Mouse (Mus musculus) right cerebral cortex, postnatal 10 days (tissue): Measurements from ENCODE around the gene Atcay.
"Not testable (repeated sequence)": the region's sequence is repeated elsewhere in the genome, so short reads cannot be mapped to it uniquely, and the experiment has no call there.

Experiments used
- DNase-seq, 2 experiments: peaks; one replicate each; pipeline ENCODE4 v3.0.0; 2021; ENCODE audit warnings: low spot score in 2 of 2

Atcay gene

GRCm38 (mm10) chr10:81200141-81200540, 30.5 kb downstream of the Atcay start:
- DNase-seq: no peak

- DNase-seq: no peak
Measured at GRCm38 (mm10) chr10:81198990-81199389, 31.6 kb downstream of the Atcay start.

GRCm38 (mm10) chr10:81198230-81198629, 32.4 kb downstream of the Atcay start:
- DNase-seq: peak; percentile 75 to 78

GRCm38 (mm10) chr10:81197305-81197704, 33.3 kb downstream of the Atcay start:
- no peak for DNase-seq

- DNase-seq: no peak
Measured at GRCm38 (mm10) chr10:81196470-81197065, 34.1 kb downstream of the Atcay start.

GRCm38 (mm10) chr10:81195300-81195699, 35.3 kb downstream of the Atcay start:
- DNase-seq: peak in 1 of 2 experiments; percentile 50

GRCm38 (mm10) chr10:81193991-81194774, 36.5 kb downstream of the Atcay start:
- DNase-seq: peak in 1 of 2 experiments; percentile 64

GRCm38 (mm10) chr10:81192968-81193501, 37.6 kb downstream of the Atcay start:
- no peak for DNase-seq

GRCm38 (mm10) chr10:81192270-81192967, 38.2 kb downstream of the Atcay start:
- DNase-seq: peak; percentile 92 to 93

GRCm38 (mm10) chr10:81191342-81191982, 39.2 kb downstream of the Atcay start:
- DNase-seq: peak in 1 of 2 experiments; percentile 61

- DNase-seq: peak in 1 of 2 experiments; percentile 43
Measured at GRCm38 (mm10) chr10:81190912-81191321, 39.7 kb downstream of the Atcay start.

GRCm38 (mm10) chr10:81190236-81190911, 40.3 kb downstream of the Atcay start:
- peak in 1 of 2 experiments; percentile 49 for DNase-seq

- DNase-seq: no peak
Measured at GRCm38 (mm10) chr10:81189821-81190220, 40.8 kb downstream of the Atcay start.

GRCm38 (mm10) chr10:81187161-81187560, 43.5 kb downstream of the Atcay start:
- no peak for DNase-seq

GRCm38 (mm10) chr10:81184765-81185164, 45.9 kb downstream of the Atcay start:
- no peak for DNase-seq

- no peak for DNase-seq
Measured at GRCm38 (mm10) chr10:81183805-81184204, 46.8 kb downstream of the Atcay start, which contains the start of gene 4930442H23Rik. TSS of gene 4930442H23Rik (minus strand) at chr10:81183849.

- peak; percentile 98 to 99 for DNase-seq
Measured at GRCm38 (mm10) chr10:81182336-81183333, 48.0 kb downstream of the Atcay start, which contains the start of gene Dapk3. TSS of gene Dapk3 (plus strand) at chr10:81183005.

- not testable (repeated sequence) for DNase-seq
Measured at GRCm38 (mm10) chr10:81181860-81182259, 48.8 kb downstream of the Atcay start.

- no peak for DNase-seq
Measured at GRCm38 (mm10) chr10:81180946-81181345, 49.7 kb downstream of the Atcay start.
